Mouse (Mus musculus) embryo, embryonic 11 days (tissue): ENCODE data around the gene Pde6d.

Experiments used
- DNase-seq: peaks from one replicate; pipeline ENCODE4 v3.0.0-alpha.2; 2015

Gene Pde6d

GRCm38 (mm10) chr1:86502221-86503048 lies 80.0 kb downstream of the Pde6d start:
- no peak for DNase-seq

- peak; percentile 90 for DNase-seq
Measured at GRCm38 (mm10) chr1:86501559-86501958, 80.9 kb downstream of the Pde6d start.

- DNase-seq: peak; percentile 72
Measured at GRCm38 (mm10) chr1:86501114-86501532, 81.3 kb downstream of the Pde6d start.

GRCm38 (mm10) chr1:86500681-86501080 lies 81.7 kb downstream of the Pde6d start:
- no peak for DNase-seq

- DNase-seq: peak; percentile 73
Measured at GRCm38 (mm10) chr1:86499903-86500302, 82.5 kb downstream of the Pde6d start.

GRCm38 (mm10) chr1:86498611-86499010 lies 83.8 kb downstream of the Pde6d start:
- no peak for DNase-seq

GRCm38 (mm10) chr1:86497986-86498385 lies 84.4 kb downstream of the Pde6d start:
- DNase-seq: no peak

- no peak for DNase-seq
Measured at GRCm38 (mm10) chr1:86497361-86497760, 85.1 kb downstream of the Pde6d start.

GRCm38 (mm10) chr1:86496340-86496739 lies 86.1 kb downstream of the Pde6d start:
- no peak for DNase-seq

- DNase-seq: no peak
Measured at GRCm38 (mm10) chr1:86493783-86494182, 88.6 kb downstream of the Pde6d start.
